Mouse (Mus musculus): ENCODE measurements around the gene Pik3cb. TPM values are rescaled to one million over a fixed set of nuclear protein-coding genes. Genes with fewer than 3 reads are reported as not detected.

The Pik3cb gene
- total and polyA plus RNA-seq, 3 experiments: 2.2 to 7.6 TPM; not detected in 1

DNA sequence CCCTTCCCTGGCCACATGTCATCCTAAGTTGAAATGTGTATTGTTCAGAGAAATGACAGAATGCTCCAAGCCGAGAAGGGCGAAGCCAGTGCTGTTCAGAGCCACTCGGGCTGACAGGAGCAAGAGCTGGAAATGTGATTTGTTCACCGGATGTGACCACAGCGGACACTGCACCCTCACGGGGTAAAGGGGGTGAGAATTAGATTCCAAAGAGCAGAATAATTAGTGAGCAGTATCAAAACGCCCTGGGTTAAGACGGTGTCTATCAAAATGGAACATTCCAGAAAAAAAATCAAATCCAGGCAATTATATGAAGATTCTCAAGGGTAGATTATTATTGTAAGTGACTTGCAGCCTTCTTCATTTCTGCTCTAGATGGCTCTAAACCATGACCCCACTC, 106.3 kb downstream of the Pik3cb start (continued):
- TF ChIP-seq CHD2 (IDR thresholded peaks at IDR 0.05; ENCODE audit: low read length): no peak

DNA sequence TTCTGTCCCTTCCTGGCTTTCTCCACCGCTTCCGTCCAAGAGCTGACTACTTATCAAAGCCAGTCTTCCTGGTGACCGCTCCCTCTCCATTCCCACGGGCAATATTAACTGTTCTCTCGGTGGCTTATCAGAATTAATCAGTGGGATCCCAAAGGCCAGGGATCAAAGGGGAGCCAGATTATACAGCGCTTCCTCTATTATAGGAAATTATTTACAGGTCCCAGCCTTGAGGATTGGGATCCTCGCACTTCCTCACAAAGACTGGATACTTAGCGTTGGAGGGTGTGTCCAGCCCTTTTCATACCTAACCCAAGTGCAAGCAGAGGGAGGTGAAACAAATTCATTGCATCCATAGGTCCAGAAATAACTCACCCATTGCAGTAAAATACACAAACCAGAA, 108.4 kb downstream of the Pik3cb start:
- no peak overlapping the region for H3K4me3 ChIP-seq (ENCODE audit: control insufficient read depth in 1 of 2, insufficient read depth in 1 of 2, low read depth in 2 of 2, low read length in 2 of 2)
- no peaks in the 10 kb centered on the region for H3K4me1 ChIP-seq (ENCODE audit: control insufficient read depth in 1 of 2, insufficient read depth in 2 of 2, low read length in 2 of 2)
- no peaks in the 10 kb centered on the region for H3K79me2 ChIP-seq (ENCODE audit: control insufficient read depth, insufficient read depth, low read length, poor library complexity)
- no peaks in the 10 kb centered on the region; a peak in 1 of 4 replicates for H3K27me3 ChIP-seq (ENCODE audit: control insufficient read depth in 1 of 2, insufficient read depth in 2 of 2, low read length in 2 of 2)
- no peak for DNase-seq (ENCODE audit: low read depth, low spot score)
- H3K9ac ChIP-seq (ENCODE audit: control insufficient read depth, low read depth, low read length, poor library complexity, severe bottlenecking): no peak overlapping the region
- H3K27ac ChIP-seq (ENCODE audit: control insufficient read depth, low read depth, low read length): no peak overlapping the region
- TF ChIP-seq SIN3A (IDR thresholded peaks at IDR 0.05; ENCODE audit: low read length) (no peak), TCF12 (IDR thresholded peaks at IDR 0.05; ENCODE audit: low read depth, low read length) (no peak), MAX (IDR thresholded peaks at IDR 0.05; ENCODE audit: low read length) (no peak), MAFK (IDR thresholded peaks at IDR 0.05; ENCODE audit: borderline replicate concordance, low read depth, low read length) (no peak), UBTF (IDR thresholded peaks at IDR 0.05; ENCODE audit: borderline replicate concordance, insufficient read depth, low read depth, low read length) (no peak), E2F4 (IDR thresholded peaks at IDR 0.05; ENCODE audit: borderline replicate concordance, low read depth, low read length) (no peak), ZC3H11A (IDR thresholded peaks at IDR 0.05; ENCODE audit: low read depth, low read length) (no peak), POLR2AphosphoS5 (IDR thresholded peaks at IDR 0.05; ENCODE audit: borderline replicate concordance, low read depth, low read length) (no peak), ELF1 (IDR thresholded peaks at IDR 0.05; ENCODE audit: low read depth, low read length) (no peak), TAL1 (IDR thresholded peaks at IDR 0.05; ENCODE audit: low read length) (no peak), MYC (IDR thresholded peaks at IDR 0.05; ENCODE audit: low read depth, low read length) (no peak), MXI1 (IDR thresholded peaks at IDR 0.05; ENCODE audit: low read depth, low read length) (no peak), MYB (IDR thresholded peaks at IDR 0.05; ENCODE audit: low read depth, low read length) (no peak), MAZ (IDR thresholded peaks at IDR 0.05; ENCODE audit: low read depth, low read length) (no peak), BHLHE40 (IDR thresholded peaks at IDR 0.05; ENCODE audit: borderline replicate concordance, low read depth, low read length) (no peak), USF2 (IDR thresholded peaks at IDR 0.05; ENCODE audit: borderline replicate concordance in 1 of 2, insufficient read depth in 1 of 2, low read depth in 1 of 2, low read length in 2 of 2) (no peak), JUND (IDR thresholded peaks at IDR 0.05; ENCODE audit: low read depth, low read length) (no peak), ZKSCAN1 (IDR thresholded peaks at IDR 0.05; ENCODE audit: low read depth, low read length) (no peak), MEF2A (IDR thresholded peaks at IDR 0.05; ENCODE audit: extremely low read depth, insufficient replicate concordance, low read depth, low read length, poor library complexity, severe bottlenecking) (no peak), CHD2 (IDR thresholded peaks at IDR 0.05; ENCODE audit: low read length) (no peak)
- H3K9me3 ChIP-seq (replicated peaks; ENCODE audit: insufficient read depth, low read length): no peaks in the 10 kb centered on the region
- H3K36me3 ChIP-seq (ENCODE audit: control insufficient read depth in 1 of 2, insufficient read depth in 2 of 2, low read length in 2 of 2): no peaks in the 10 kb centered on the region

All from MEL (cell line).